Mouse (Mus musculus) neural tube, embryonic 11.5 days (tissue): Measurements from ENCODE around the gene Xk. TPM values are rescaled to one million over a fixed set of nuclear protein-coding genes. Genes with fewer than 3 reads are reported as not detected.

Experiments
- polyA plus RNA-seq: library from polyadenylated mRNA; unstranded; fragments of >200 nt; fragmentation: Nextera tagmentation; extraction: Ambion mirVana; gene quantifications from 2 replicates; pipeline ENCODE4 v1.2.1, GENCODE M21; 2014

The Xk gene
- polyA plus RNA-seq, 1 experiment from 2014 or later, result 3.4 TPM

Other genes starting within 250 kb of the Xk start
- not detected in 2 replicates for gene Fthl17e, start 239.3 kb upstream of the Xk start, polyA plus RNA-seq
- not detected in 2 replicates for gene Fthl17f, start 209.7 kb upstream of the Xk start, polyA plus RNA-seq
- gene 4930402K13Rik, start 168.2 kb upstream of the Xk start, polyA plus RNA-seq, result not detected in 2 replicates
- 0.32 and 0.41 TPM in 2 replicates for gene Lancl3, start 72.9 kb upstream of the Xk start, polyA plus RNA-seq
- gene Gm14862, start 15.9 kb upstream of the Xk start, polyA plus RNA-seq, result not detected in 2 replicates
- gene H2al1m, start 11.0 kb downstream of the Xk start, polyA plus RNA-seq, result not detected in 2 replicates
- not detected in 2 replicates for gene H2al1k, start 77.9 kb downstream of the Xk start, polyA plus RNA-seq
- 0.88 and 0.97 TPM in 2 replicates for gene Cybb, start 215.0 kb downstream of the Xk start, polyA plus RNA-seq